Mouse (Mus musculus): ENCODE data around the gene Znrf4.

Znrf4 gene

GRCm38 (mm10) chr17:56512310-56512709 lies at the start of gene Znrf4:
Gene Znrf4, minus strand, starts transcription at chr17:56512431.
- DNase-seq (ENCODE audit: low read depth, low spot score) = no peak

GRCm38 (mm10) chr17:56561866-56562265 lies 49.6 kb upstream of the Znrf4 start:
- DNase-seq (ENCODE audit: low read depth, low spot score) = no peak

GRCm38 (mm10) chr17:56560131-56560530 lies 47.9 kb upstream of the Znrf4 start:
- DNase-seq (ENCODE audit: low read depth, low spot score) = no peak

GRCm38 (mm10) chr17:56559386-56559785 lies 47.2 kb upstream of the Znrf4 start:
- DNase-seq (ENCODE audit: low read depth, low spot score) = no peak

- DNase-seq (ENCODE audit: low read depth, low spot score) = peak; percentile 35
Measured at GRCm38 (mm10) chr17:56558448-56558847, 46.2 kb upstream of the Znrf4 start.

- no peak for DNase-seq (ENCODE audit: low read depth, low spot score)
Measured at GRCm38 (mm10) chr17:56554122-56554551, 41.9 kb upstream of the Znrf4 start, which contains the start of gene Gm20219. Gene Gm20219, minus strand, starts transcription at chr17:56554387.

GRCm38 (mm10) chr17:56552781-56553363 lies 40.6 kb upstream of the Znrf4 start:
- peak; percentile 67 for DNase-seq (ENCODE audit: low read depth, low spot score)

- no peak for DNase-seq (ENCODE audit: low read depth, low spot score)
Measured at GRCm38 (mm10) chr17:56551841-56552581, 39.8 kb upstream of the Znrf4 start.

GRCm38 (mm10) chr17:56550784-56551475 lies 38.7 kb upstream of the Znrf4 start:
- no peak for DNase-seq (ENCODE audit: low read depth, low spot score)

GRCm38 (mm10) chr17:56548605-56549105 lies 36.4 kb upstream of the Znrf4 start:
- DNase-seq (ENCODE audit: low read depth, low spot score) = no peak

- no peak for DNase-seq (ENCODE audit: low read depth, low spot score)
Measured at GRCm38 (mm10) chr17:56547846-56548604, 35.8 kb upstream of the Znrf4 start.

GRCm38 (mm10) chr17:56547116-56547845 lies 35.0 kb upstream of the Znrf4 start:
- no peak for DNase-seq (ENCODE audit: low read depth, low spot score)

- DNase-seq (ENCODE audit: low read depth, low spot score) = no peak
Measured at GRCm38 (mm10) chr17:56546576-56546975, 34.3 kb upstream of the Znrf4 start.

- no peak for DNase-seq (ENCODE audit: low read depth, low spot score)
Measured at GRCm38 (mm10) chr17:56545945-56546344, 33.7 kb upstream of the Znrf4 start.

- DNase-seq (ENCODE audit: low read depth, low spot score) = no peak
Measured at GRCm38 (mm10) chr17:56544699-56545387, 32.6 kb upstream of the Znrf4 start.

GRCm38 (mm10) chr17:56543684-56544224 lies 31.5 kb upstream of the Znrf4 start:
- DNase-seq (ENCODE audit: low read depth, low spot score) = no peak

- DNase-seq (ENCODE audit: low read depth, low spot score) = no peak
Measured at GRCm38 (mm10) chr17:56542736-56543135, 30.5 kb upstream of the Znrf4 start.

- no peak for DNase-seq (ENCODE audit: low read depth, low spot score)
Measured at GRCm38 (mm10) chr17:56540562-56540975, 28.3 kb upstream of the Znrf4 start.

- no peak for DNase-seq (ENCODE audit: low read depth, low spot score)
Measured at GRCm38 (mm10) chr17:56537912-56538311, 25.7 kb upstream of the Znrf4 start.

GRCm38 (mm10) chr17:56536874-56537273 lies 24.6 kb upstream of the Znrf4 start:
- DNase-seq (ENCODE audit: low read depth, low spot score) = no peak
